Mouse (Mus musculus) erythroblast, embryonic 14.5 days (primary cell): ENCODE data around the gene Ccdc15.

Experiments used
- GATA1 ChIP-seq: IDR thresholded peaks from 2 replicates; pipeline ENCODE4 v1.6.1; 2012; ENCODE audit warnings: low read length, inconsistent platforms, mixed read lengths
- TAL1 ChIP-seq: IDR thresholded peaks from 3 replicates; pipeline ENCODE4 v1.6.1; 2012; ENCODE audit warnings: low read length, inconsistent platforms, mixed read lengths

DNA sequence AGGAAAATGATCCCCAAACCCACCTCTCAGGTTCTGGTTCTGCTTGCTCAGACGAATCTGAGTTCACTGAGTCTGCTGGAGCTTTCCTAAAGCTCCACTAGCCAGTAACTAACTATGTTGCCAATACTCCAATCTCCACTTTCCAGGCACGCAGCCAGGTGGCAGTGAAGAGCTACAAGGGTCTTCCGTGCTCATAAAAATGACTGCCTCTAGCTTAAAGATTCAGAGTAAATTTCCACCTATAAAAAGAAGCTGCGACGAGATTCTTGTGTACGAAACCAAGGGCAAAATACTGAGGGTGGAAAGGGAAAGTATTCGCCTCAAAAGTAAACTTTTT lies 92.4 kb downstream of the Ccdc15 start:
- TF ChIP-seq TAL1, result no peak
- no peak for TF ChIP-seq GATA1
